Mouse (Mus musculus) embryo, embryonic 11 days (tissue): ENCODE results near the gene Adss.
A peak's percentile ranks its signal among the peaks of the same experiment; 100 is the strongest.

Source experiments
- DNase-seq: peaks from one replicate; pipeline ENCODE4 v3.0.0-alpha.2; 2015

Adss gene

DNA sequence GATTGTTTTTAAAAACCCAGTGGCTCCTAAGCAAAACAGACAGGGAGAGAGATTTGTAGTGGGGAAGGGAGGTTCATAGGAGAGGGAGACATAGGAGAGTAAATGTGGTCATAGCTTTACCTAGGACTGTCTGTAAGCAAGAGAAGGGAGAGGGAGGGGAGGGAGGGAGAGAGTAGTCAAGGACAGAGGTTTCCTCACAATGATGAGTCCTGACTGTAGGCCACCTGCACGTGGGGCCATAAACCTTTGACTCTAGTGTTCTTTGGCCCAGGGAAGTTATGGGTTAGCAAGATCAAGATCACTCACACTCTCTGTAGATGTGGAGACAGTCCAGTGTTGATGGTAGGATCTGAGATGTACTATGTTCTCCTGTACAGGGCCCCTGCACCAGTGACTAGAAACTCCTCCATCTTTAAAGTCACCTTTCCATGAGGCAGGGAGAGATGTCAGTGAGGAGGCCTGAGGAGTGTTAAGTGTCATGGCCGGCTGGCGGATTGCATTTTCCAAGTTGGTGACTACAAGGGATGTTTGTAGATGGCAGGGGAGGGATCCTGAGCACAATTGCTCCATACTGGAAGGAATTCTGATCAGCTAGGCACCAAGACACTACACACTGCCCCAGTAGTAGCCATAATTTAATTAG lies 68.3 kb downstream of the Adss start:
- no peak for DNase-seq

DNA sequence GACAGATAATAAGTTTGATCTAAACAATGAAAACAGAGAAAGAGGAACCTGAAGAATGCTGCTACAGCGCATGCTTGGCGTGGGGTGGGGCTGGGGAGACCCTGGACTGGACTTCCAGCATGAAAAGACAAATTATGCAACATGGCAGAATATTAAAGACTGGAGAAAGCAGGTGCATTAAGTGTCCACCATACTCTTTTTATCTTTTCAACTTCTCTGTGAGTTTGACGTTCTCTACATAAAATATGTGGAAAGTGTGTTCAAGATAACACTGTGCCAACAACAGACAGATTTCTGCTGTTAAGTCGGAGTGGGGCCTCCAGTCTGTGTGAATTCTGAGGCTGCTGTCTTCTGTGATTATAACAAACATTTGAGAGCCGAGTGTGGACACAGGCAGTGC lies 69.4 kb downstream of the Adss start:
- DNase-seq: no peak

DNA sequence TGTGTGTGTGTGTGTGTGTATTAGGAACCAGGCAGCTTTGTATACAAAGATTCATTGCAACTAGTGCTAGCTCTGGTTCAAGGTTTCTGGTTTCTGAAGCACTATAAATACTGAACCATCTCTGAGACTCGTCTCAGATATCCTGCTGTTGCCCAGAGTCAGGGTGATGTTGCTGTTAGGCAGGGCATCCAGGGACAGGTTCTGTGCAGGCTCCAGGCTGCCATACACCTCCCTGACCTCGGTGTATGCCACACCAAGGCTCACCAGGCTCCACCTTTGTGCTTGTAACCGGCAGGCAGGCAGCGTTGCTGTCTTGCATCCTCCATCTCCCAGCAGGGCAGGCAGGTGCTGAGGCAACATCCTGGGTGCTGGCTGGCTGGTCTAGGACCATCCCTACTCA lies 72.5 kb downstream of the Adss start:
- no peak for DNase-seq

DNA sequence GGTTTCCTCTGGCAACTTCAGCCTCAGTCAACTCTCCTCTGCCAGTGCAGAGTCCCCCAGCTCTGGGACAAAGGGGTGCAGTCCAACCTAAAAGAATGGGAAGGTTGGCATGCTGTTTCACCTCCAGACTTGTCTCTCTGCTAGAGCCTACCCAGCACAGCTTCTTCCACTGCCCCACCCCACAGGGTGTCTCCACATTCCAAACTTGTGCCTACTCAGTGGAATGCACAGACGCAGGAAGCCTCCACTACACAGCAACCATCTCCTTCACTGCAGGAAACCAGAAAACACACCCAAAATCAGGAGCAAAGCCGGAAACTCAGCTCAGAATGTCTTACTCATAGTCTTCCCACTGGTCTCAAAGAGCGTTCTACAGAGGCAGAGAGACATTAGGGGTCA lies 77.3 kb downstream of the Adss start:
- no peak for DNase-seq

DNA sequence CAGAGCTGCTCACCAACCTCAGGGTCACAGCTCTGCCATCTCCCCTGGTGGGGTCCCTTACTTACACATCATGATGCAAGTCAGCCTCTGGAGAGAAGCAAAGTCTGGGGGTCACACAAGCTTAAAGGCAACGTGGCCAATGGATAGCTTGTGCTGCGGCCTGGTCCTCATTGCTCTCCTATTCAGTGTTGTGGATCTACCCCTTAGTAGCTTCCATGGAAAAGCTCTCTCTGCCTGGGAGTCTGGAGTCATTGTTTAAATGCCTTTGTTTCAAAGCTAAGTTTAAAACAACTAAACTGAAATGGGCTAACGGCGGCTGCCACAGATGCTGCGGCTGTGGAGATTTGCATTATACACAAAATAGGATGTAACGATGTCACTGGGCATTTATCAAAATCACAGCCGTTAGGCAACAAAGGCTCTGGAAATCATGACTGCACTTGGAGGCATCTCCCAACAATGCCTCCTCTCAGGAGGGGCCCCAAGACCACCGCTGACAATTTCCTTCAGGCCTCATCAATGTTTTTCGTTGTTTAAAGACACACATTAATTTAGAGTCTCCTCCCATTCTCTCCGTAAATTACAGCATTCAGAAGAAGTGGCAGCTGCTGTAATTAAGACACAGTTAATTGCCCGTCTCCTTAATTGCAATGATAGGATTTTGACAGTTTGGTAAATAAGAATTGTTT lies 77.8 kb downstream of the Adss start:
- peak; percentile 16 for DNase-seq

DNA sequence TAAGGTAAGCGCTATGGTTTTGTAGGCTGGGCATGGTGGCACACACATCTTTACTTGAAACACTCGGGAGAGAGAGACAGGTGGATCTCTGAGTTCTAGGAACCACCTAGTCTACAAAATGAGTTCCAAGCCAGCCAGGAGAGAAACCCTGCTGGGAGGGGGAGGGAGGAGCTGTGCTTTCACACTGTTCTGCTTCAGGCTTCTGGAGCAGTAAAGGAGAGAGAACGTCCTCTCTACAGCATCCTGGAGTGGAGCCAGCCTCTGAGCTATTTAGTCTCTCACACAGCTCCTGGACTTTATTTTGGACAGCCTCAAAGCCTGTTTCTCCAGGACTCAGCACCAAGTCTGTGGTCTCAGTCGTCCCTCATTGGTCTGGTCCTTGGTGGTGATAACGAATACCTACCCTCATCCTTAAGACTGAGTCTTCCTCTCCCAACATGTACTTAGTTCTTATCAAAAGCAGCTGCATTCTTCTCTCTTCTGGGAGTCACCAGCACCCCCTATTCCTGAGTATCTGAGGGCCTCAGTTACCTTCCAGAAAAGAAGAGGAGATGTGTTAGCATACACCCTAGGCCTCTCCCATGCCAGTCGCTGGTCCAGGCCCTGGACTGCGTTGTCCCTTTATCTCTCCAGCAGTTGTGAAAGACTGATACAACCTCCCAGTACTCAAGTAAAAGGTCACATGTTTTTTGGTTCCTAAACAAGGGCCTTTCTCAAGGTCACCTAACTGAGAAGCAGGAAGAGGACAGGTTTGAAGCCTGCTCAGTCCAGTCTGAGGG lies 79.1 kb downstream of the Adss start:
- no peak for DNase-seq

DNA sequence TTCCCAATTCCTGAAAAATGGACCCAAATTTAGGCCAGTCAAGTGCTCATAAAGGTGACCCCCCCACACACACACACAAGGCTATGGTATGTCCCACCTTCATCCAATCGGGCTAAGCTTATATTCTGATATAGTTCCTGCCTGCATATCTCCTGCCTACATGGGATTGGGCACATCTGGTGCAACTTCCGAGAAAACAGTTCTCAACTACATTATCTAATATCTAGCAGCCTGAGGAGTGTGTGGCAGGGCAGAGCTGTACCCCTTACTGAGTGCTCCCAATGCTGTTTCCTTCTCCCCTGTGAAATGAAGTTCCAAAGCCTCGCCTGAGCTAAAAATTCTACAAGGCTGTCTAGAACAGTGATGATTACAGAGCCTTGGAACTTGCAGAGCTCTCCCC lies 79.9 kb downstream of the Adss start:
- no peak for DNase-seq

DNA sequence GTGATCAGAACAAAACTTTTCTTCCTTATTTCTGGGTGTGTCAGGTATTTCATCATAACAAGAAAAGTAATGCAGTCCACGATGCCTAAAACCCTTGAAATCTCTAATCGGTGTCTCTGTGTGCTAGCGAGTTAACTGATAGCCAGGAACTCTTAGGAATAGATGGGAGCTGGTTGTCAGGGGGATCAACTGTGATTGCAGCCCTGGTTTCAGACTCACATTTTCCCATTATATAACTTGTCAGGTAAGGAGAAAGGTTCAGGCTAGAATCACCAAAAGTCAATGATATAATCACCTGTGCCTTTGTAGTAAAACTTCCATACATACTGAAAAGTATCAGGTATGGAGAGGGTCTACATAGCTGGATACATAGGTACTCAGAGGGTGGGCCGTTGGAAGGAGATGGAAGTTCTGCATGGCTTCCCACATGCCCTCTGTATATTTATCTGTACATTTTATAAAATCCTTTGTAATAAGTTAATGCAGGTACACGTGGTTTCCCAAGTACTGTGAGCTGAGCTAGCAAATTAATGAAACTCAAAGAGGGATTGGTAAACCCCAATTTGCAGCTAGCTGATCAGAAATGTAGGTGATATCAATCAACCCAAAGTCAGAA lies 81.8 kb downstream of the Adss start:
- no peak for DNase-seq

DNA sequence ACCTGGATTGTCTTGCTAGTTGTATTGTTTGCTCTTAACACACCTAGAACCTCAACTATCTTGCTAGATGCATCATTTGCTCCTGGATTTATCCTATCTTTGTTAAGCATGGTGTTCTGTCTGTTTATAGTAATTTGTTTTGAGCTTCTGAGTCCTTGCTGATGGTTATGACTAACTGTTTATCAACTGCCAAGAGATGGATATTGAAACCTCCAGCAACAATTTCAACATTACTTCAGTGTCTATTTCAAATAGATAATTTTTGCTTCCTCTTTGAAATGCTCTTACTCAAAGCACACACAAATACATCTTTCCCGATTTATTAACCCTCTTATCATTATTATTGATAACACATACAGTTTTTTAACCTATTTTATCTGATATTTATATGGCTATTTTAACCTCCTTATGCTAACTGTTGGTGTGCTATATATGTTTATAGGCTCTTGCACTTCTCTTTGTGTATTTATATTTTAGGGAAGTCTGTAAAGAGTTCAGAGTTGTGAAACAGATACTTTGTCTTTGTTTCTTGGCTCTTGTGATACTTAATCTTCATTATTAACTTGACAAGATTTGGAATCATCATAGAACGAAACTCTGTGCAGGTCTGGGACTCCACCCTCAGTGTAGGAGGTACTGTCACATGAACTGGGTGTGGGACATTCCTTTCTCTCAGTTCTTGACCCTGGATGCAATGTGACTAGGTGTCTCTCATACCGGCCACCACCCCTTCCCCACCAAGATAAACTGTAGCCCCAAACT lies 82.5 kb downstream of the Adss start:
- no peak for DNase-seq
